ENCODE assay signal across 10 mouse cellular contexts in the genomic region with DNA sequence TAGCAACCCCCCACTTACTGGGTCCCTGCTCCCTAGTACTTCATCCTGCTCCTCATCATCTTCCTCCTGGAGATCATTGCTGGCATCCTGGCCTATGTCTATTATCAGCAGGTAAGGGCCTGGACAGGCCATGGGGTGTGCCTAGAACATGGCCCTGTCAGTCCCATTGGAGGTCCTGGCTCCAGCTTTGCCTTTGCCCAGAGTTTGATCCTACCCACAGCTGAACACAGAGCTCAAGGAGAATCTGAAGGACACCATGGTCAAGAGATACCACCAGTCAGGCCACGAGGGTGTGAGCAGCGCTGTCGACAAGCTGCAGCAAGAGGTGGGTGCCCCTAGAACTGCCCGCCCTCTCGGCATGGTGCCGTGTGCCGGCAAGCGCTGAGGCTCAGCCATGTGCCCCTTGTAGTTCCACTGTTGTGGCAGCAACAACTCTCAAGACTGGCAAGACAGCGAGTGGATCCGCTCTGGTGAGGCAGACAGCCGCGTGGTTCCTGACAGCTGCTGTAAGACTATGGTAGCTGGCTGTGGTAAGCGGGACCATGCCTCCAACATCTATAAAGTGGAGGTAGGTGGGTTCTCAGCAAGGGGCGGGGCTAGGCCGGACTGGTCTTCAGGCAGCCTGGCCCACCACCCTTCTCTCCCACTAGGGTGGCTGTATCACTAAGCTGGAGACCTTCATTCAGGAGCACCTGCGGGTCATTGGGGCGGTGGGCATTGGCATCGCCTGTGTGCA. TPM values are rescaled to one million over a fixed set of nuclear protein-coding genes. Genes with fewer than 3 reads are reported as not detected.
DNase-seq lines count a peak whose midpoint lies in the region; ATAC-seq and TF ChIP-seq lines count a peak whose summit lies in the region.
"Had no signal": no experiment of that assay in that cellular context is flagged by ENCODE, and none has a peak within 500 bp of the region (broad histone marks: within the 10 kb centered on the region; RNA-seq: fewer than 3 reads in every experiment).

No protein-coding gene starts in this region.

- H3K9ac ChIP-seq in hindbrain, postnatal 0 days (replicated peaks; ENCODE audit: low read length) = no peak overlapping the region
- peak overlapping the region; percentile 63; the same call in 1 of the 2 replicates for H3K9ac ChIP-seq in neural tube, embryonic 15.5 days (replicated peaks)
- H3K9ac ChIP-seq: liver, embryonic 14.5 days had no signal

- 0 out of 2 replicates have a peak, but pooled peaks cover 6% of the 10 kb centered on the region for H3K27me3 ChIP-seq in hindbrain, postnatal 0 days (ENCODE audit: insufficient read depth, low read length)
- H3K27me3 ChIP-seq in neural tube, embryonic 15.5 days (replicated peaks) = peaks cover 17% of the 10 kb centered on the region

- H3K4me1 ChIP-seq in hindbrain, postnatal 0 days (ENCODE audit: insufficient read depth, low read length) = peaks cover 30% of the 10 kb centered on the region
- peaks cover 61% of the 10 kb centered on the region for H3K4me1 ChIP-seq in neural tube, embryonic 15.5 days

- intact Hi-C loops in heart, postnatal 25 days (cut with DNase I) = no loop called here

- no peaks in the 10 kb centered on the region for H3K9me3 ChIP-seq in hindbrain, postnatal 0 days (ENCODE audit: low read length)
- no peaks in the 10 kb centered on the region for H3K9me3 ChIP-seq in neural tube, embryonic 15.5 days (replicated peaks)

- peaks cover 12% of the 10 kb centered on the region for H3K36me3 ChIP-seq in hindbrain, postnatal 0 days (ENCODE audit: insufficient read depth, low read length)
- peaks cover 29% of the 10 kb centered on the region for H3K36me3 ChIP-seq in neural tube, embryonic 15.5 days

- ATAC-seq in hindbrain, postnatal 0 days = no peak
- ATAC-seq in neural tube, embryonic 15.5 days (ENCODE audit: low FRiP score) = no peak

- no peak overlapping the region for H3K4me3 ChIP-seq in hindbrain, postnatal 0 days (ENCODE audit: low read length)
- H3K4me3 ChIP-seq in neural tube, embryonic 15.5 days (replicated peaks) = no peak overlapping the region

- peak; percentile 54 to 55 for DNase-seq in heart, adult 18-20 months
- DNase-seq in heart, postnatal 25 days (ENCODE audit: low spot score) = no peak
- DNase-seq in thymus, postnatal 14 days = peak; percentile 7
- DNase-seq in thymus, postnatal 10 days (ENCODE audit: low spot score in 2 of 2) = no peak
- no peak for DNase-seq in hindbrain, postnatal 0 days (ENCODE audit: low spot score)
- DNase-seq in spleen, adult 12 weeks (ENCODE audit: low spot score) = no peak
- no peak for DNase-seq in layer of hippocampus, postnatal 25 days (ENCODE audit: extremely low spot score in 1 of 2, low spot score in 1 of 2)
- DNase-seq: right cerebral cortex, postnatal 14 days had no signal

- no peak overlapping the region for H3K27ac ChIP-seq in hindbrain, postnatal 0 days
- no peak overlapping the region; the same call in 1 of the 2 replicates for H3K27ac ChIP-seq in neural tube, embryonic 15.5 days (replicated peaks)
- H3K27ac ChIP-seq: liver, embryonic 14.5 days had no signal

- 88% methylated on average over 18 of the region's 18 CpGs for WGBS in hindbrain, postnatal 0 days
- 91% methylated on average over 18 of the region's 18 CpGs for WGBS in neural tube, embryonic 15.5 days

- H3K4me2 ChIP-seq in hindbrain, postnatal 0 days (ENCODE audit: low read depth, low read length) = peak overlapping the region; percentile 74; the same call in 1 of the 2 replicates
- H3K4me2 ChIP-seq in neural tube, embryonic 15.5 days = peak overlapping the region; percentile 66

- no peak for TF ChIP-seq CTCF in hindbrain, postnatal 0 days (IDR thresholded peaks at IDR 0.05; ENCODE audit: low read depth)

RNA-seq across cellular contexts. Expression of gene Cd151, which starts 2.9 kb away (rescaled TPM):
- 100 to 1,000 TPM; 320 to 330 TPM for total RNA-seq in heart, adult 18-20 months (2021)
- 100 to 1,000 TPM; 280 TPM for total RNA-seq in heart, postnatal 25 days (2021)
- total RNA-seq in hindbrain, postnatal 0 days (2014; rRNA removed) = 62.6 and 79.4 TPM in 2 replicates
- 16.1 and 18.5 TPM in 2 replicates for polyA plus RNA-seq in hindbrain, postnatal 0 days (2015; fragmentation: Nextera tagmentation; extraction: Ambion mirVana)
- polyA plus RNA-seq in neural tube, embryonic 15.5 days (2015; fragmentation: Nextera tagmentation; extraction: Ambion mirVana) = 23.7 and 25.1 TPM in 2 replicates
- total RNA-seq in layer of hippocampus, postnatal 25 days (2021) = 10 to 100 TPM; 25.7 TPM

RNA-seq across cellular contexts. Expression of gene Polr2l, which starts 4.9 kb away (rescaled TPM):
- 10 to 100 TPM; 82.3 to 97.7 TPM for total RNA-seq in heart, adult 18-20 months (2021)
- 10 to 100 TPM; 74.3 to 74.7 TPM for total RNA-seq in heart, postnatal 25 days (2021)
- total RNA-seq in hindbrain, postnatal 0 days (2014; rRNA removed) = 25.5 and 46.1 TPM in 2 replicates
- 75.9 and 81.6 TPM in 2 replicates for polyA plus RNA-seq in hindbrain, postnatal 0 days (2015; fragmentation: Nextera tagmentation; extraction: Ambion mirVana)
- 85.3 and 89.8 TPM in 2 replicates for polyA plus RNA-seq in neural tube, embryonic 15.5 days (2015; fragmentation: Nextera tagmentation; extraction: Ambion mirVana)
- total RNA-seq in layer of hippocampus, postnatal 25 days (2021) = 10 to 100 TPM; 40.9 to 47.2 TPM

RNA-seq across cellular contexts. Expression of gene Tspan4, which starts 5.0 kb away (rescaled TPM):
- total RNA-seq in heart, adult 18-20 months (2021) = 10 to 100 TPM; 18.9 to 22.9 TPM
- total RNA-seq in heart, postnatal 25 days (2021) = 10 to 100 TPM; 17.5 to 39.0 TPM
- total RNA-seq in hindbrain, postnatal 0 days (2014; rRNA removed) = 101 and 119 TPM in 2 replicates
- 78.2 and 83.9 TPM in 2 replicates for polyA plus RNA-seq in hindbrain, postnatal 0 days (2015; fragmentation: Nextera tagmentation; extraction: Ambion mirVana)
- polyA plus RNA-seq in neural tube, embryonic 15.5 days (2015; fragmentation: Nextera tagmentation; extraction: Ambion mirVana) = 73.0 and 77.3 TPM in 2 replicates
- 10 to 100 TPM; 12.2 to 14.3 TPM for total RNA-seq in layer of hippocampus, postnatal 25 days (2021)

RNA-seq across cellular contexts. Expression of gene Cracr2b, which starts 9.2 kb away (rescaled TPM):
- total RNA-seq in heart, adult 18-20 months (2021) = 10 to 100 TPM; 22.5 to 23.3 TPM
- total RNA-seq in heart, postnatal 25 days (2021) = 10 to 100 TPM; 19.7 to 23.1 TPM
- total RNA-seq in hindbrain, postnatal 0 days (2014; rRNA removed) = 2.1 and 5.0 TPM in 2 replicates
- 6.7 and 9.1 TPM in 2 replicates for polyA plus RNA-seq in hindbrain, postnatal 0 days (2015; fragmentation: Nextera tagmentation; extraction: Ambion mirVana)
- 7.1 and 9.6 TPM in 2 replicates for polyA plus RNA-seq in neural tube, embryonic 15.5 days (2015; fragmentation: Nextera tagmentation; extraction: Ambion mirVana)
- total RNA-seq in layer of hippocampus, postnatal 25 days (2021) = 1 to 10 TPM; 2.1 to 4.2 TPM

RNA-seq across cellular contexts. Expression of gene Pnpla2, which starts 15.1 kb away (rescaled TPM):
- 100 to 1,000 TPM; 387 to 566 TPM for total RNA-seq in heart, adult 18-20 months (2021)
- total RNA-seq in heart, postnatal 25 days (2021) = 100 to 1,000 TPM; 409 to 426 TPM
- 8.5 and 10.0 TPM in 2 replicates for total RNA-seq in hindbrain, postnatal 0 days (2014; rRNA removed)
- polyA plus RNA-seq in hindbrain, postnatal 0 days (2015; fragmentation: Nextera tagmentation; extraction: Ambion mirVana) = 20.0 and 22.4 TPM in 2 replicates
- polyA plus RNA-seq in neural tube, embryonic 15.5 days (2015; fragmentation: Nextera tagmentation; extraction: Ambion mirVana) = 17.2 and 25.7 TPM in 2 replicates
- 10 to 100 TPM; 23.2 to 30.4 TPM for total RNA-seq in layer of hippocampus, postnatal 25 days (2021)

Comparison
In these comparisons a context has a peak if more than half of its experiments do, and no peak if none do; other contexts are left out.
1. DNase-seq: peak in heart, adult 18-20 months (2 of 2) and thymus, postnatal 14 days (single experiment); none in heart, postnatal 25 days (single experiment), thymus, postnatal 10 days (0 of 2), hindbrain, postnatal 0 days (single experiment), spleen, adult 12 weeks (single experiment) and layer of hippocampus, postnatal 25 days (0 of 2).